Mouse (Mus musculus): ENCODE results near the gene Sh2b1.
A peak's percentile ranks its signal among the peaks of the same experiment; 100 is the strongest.

Sh2b1 gene

GRCm38 (mm10) chr7:126456382-126457266 is 18.6 kb downstream of the Sh2b1 start:
- no peak for DNase-seq (ENCODE audit: low read depth, low spot score)

- DNase-seq (ENCODE audit: low read depth, low spot score) = no peak
These were observed 20.0 kb downstream of the Sh2b1 start for GRCm38 (mm10) chr7:126455242-126455641.

DNA sequence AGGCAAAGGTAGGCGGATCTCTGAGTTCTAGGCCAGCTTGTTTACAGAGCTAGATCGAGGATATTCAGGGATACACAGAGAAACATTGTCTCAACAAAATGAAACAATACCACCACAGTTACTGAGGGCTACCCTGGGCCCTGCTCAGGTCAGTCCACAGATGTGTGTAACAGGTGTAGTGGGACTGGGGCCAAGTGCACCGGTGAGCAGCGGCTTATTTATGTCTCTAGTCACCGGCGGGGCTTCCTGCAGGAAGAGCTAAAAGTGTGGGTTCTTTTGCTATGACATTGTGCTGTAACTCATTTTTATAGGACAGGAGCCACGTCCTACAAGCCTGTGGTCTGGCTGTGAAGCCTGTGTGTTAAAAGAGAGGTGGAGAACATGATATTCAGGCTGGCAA is 21.4 kb downstream of the Sh2b1 start:
- DNase-seq (ENCODE audit: low read depth, low spot score) = peak; percentile 48

DNA sequence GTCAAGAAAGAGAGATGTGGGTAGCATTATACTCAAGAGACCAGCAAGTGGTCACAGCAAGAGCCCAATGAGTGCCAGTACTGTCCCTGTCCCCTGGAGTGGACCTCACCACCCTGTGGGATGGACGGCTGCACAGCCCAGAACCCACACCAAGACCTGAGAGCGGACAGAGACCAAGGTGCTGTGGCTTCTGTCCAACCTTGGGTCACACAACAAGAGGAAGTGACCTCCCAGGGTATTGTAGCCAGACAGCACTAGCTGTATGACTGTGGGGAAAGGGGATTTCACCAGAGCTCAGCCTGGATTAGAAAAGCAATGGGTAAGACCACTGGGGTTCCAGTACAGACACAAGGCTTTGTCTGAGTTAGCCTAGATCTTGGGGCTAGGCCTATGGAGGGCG is 23.0 kb downstream of the Sh2b1 start:
- no peak for DNase-seq (ENCODE audit: low read depth, low spot score)

DNA sequence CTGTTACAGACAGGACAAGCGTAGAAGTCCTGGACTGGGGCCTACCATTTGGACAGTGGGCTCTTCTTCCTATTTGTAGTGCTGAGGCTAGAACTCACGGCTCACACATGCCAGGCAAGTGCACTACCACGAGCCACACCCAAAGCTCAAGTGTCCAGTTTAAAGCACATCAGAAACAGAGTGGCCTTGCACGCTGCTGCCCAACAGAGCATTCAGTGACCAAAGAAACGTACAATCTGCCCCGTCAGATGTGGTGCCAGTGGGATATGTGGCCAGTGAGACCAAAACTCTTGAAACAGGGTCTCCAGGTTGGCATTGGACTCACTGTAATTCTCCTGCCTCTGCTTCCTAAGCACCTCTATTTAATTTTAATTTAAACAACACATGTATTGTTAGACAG is 24.6 kb downstream of the Sh2b1 start:
- DNase-seq (ENCODE audit: low read depth, low spot score) = no peak

DNA sequence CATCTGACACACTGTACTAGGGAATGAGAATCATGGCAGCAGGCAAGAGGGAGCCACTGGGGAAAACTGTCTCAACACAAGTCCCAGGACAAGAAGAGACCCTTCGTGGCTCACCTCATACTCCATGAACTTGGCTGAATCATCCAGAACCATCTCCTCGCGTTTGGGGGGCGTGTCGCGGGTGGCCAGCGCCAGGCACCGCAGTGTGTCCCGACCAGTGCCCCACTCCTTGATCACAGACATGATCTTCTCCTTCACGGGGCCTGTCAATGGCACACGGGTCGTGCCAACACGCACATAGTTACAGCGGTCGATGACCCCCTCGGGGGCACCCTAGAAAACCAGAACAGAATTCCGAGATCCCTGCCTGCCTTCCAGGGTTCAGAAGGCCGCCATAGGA is 25.2 kb downstream of the Sh2b1 start:
- DNase-seq (ENCODE audit: low read depth, low spot score) = no peak

GRCm38 (mm10) chr7:126448481-126448880 is 26.7 kb downstream of the Sh2b1 start:
- no peak for DNase-seq (ENCODE audit: low read depth, low spot score)

- no peak for DNase-seq (ENCODE audit: low read depth, low spot score)
These were observed 29.0 kb downstream of the Sh2b1 start for GRCm38 (mm10) chr7:126446217-126446616.

DNA sequence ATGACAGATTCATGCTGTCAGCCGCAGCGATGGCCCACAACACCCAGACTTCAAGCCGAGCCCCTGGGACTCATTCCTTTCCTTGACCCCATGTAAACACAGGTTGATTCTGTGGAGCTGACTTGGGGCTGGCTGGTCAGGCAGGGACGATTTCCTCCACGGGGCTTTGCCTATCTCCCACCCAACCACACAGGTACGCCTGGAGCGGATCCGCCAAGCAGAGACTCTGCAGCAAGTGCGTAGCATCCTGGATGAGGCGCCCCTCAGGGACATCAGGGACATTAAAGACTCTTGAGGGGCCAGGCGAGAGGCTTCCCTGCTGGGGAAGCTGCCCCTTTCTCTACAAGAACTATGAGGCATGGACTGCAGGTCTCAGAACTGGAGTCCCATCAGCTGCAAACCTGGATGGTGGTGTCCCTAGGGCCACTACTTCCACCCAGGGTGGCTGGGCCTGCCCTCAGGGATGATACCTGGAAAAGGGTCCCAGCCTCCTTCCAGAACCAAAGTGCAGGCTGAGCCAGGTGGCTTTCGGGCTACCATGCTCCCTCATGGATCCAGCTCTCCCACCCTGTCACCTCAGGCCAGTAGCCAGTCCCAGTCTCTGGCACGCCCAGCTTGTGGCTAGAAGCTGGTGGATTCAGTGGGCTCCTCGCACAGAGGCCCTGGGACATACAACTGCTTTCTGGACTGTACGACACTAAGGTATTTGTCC is 30.0 kb downstream of the Sh2b1 start:
- no peak for DNase-seq (ENCODE audit: low read depth, low spot score)

DNA sequence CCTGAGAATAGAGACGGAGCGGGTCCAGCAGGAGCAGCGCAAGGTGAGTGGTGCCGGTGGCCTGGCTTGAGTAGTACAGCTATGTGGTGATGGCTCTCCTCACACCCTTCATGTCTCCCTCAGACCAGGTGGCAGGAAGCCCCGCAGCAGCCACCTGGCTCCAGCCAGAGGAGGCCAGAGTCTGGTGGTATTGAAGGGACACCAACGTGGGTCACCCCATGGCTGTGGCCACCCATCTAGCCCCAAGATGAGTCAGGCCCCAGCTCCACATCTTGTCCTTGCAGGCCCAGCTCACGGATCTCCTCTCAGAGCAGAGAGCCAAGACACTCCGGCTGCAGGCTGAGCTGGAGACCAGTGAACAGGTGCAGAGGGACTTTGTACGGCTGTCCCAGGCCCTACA is 30.7 kb downstream of the Sh2b1 start:
- no peak for DNase-seq (ENCODE audit: low read depth, low spot score)

DNA sequence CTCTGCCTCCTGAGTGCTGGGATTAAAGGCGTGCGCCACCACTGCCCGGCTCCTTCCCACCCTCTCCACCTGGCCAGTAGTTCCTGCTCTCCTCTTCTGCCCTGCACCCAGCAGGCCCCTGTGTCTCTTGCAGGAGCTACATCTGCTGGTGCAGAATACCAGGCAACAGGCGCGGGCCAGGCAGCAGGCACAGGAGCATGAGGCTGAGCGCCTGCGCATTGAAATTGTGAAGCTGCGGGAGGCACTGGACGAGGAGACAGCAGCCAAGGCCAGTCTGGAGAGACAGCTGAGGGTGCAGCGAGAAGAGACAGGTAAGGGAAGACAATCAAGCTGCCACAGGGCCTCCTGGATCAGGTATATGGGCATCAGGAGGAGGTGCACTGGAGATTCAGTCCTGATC is 31.2 kb downstream of the Sh2b1 start:
- DNase-seq (ENCODE audit: low read depth, low spot score) = no peak

GRCm38 (mm10) chr7:126440134-126440533 is 35.1 kb downstream of the Sh2b1 start:
- DNase-seq (ENCODE audit: low read depth, low spot score) = no peak

GRCm38 (mm10) chr7:126436851-126437250 is 38.4 kb downstream of the Sh2b1 start:
- peak; percentile 73 for DNase-seq (ENCODE audit: low read depth, low spot score)

GRCm38 (mm10) chr7:126435801-126436200 is 39.4 kb downstream of the Sh2b1 start:
- DNase-seq (ENCODE audit: low read depth, low spot score) = no peak

DNA sequence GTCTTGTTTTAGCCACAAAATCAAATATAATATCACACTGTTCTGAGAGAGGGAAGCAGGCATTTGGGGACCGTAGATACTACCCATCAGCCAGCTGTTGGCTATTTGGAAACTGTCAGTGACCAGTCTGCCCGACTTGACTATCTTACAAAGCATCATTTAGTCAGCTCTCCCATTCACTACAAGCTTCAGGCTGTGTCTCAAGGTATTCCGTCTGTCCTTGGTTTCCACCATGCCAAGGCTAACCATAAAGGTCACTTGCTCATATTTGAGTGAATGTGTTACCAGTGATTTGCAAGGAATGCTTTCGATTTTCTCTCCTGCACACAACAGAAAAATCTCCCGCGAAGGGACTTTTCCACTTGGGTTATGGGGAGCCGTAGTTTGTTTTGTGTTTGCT is 40.5 kb downstream of the Sh2b1 start:
- DNase-seq (ENCODE audit: low read depth, low spot score) = no peak

GRCm38 (mm10) chr7:126430167-126430566 is 45.1 kb downstream of the Sh2b1 start:
- DNase-seq (ENCODE audit: low read depth, low spot score) = no peak

DNA sequence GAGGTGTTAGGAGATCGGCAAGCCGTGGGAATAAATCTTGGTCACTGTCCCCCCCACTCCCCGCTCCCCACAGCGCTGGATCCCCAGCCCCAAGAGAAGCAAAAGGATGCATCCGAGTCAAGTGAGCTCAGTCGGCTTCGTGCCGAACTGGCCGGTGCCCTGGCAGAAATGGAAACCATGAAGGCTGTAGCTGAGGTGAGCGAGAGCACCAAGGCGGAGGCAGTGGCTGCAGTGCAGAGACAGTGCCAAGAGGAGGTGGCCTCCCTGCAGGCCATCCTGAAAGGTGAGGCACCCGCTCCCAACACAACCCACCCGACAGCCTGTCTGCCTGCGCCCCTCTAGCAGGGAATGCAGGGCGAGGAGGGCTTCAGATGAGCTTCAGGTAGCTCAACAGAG is 45.7 kb downstream of the Sh2b1 start:
- no peak for DNase-seq (ENCODE audit: low read depth, low spot score)

GRCm38 (mm10) chr7:126428631-126429502 is 46.4 kb downstream of the Sh2b1 start, which contains the start of gene Rabep2:
Gene Rabep2, plus strand, starts transcription at chr7:126428759.
- peak; percentile 95 for DNase-seq (ENCODE audit: low read depth, low spot score)

GRCm38 (mm10) chr7:126428154-126428553 is 47.1 kb downstream of the Sh2b1 start:
- no peak for DNase-seq (ENCODE audit: low read depth, low spot score)

GRCm38 (mm10) chr7:126427323-126427860 is 47.8 kb downstream of the Sh2b1 start:
- DNase-seq (ENCODE audit: low read depth, low spot score) = no peak

GRCm38 (mm10) chr7:126424161-126424560 is 51.1 kb downstream of the Sh2b1 start:
- peak; percentile 76 for DNase-seq (ENCODE audit: low read depth, low spot score)

DNA sequence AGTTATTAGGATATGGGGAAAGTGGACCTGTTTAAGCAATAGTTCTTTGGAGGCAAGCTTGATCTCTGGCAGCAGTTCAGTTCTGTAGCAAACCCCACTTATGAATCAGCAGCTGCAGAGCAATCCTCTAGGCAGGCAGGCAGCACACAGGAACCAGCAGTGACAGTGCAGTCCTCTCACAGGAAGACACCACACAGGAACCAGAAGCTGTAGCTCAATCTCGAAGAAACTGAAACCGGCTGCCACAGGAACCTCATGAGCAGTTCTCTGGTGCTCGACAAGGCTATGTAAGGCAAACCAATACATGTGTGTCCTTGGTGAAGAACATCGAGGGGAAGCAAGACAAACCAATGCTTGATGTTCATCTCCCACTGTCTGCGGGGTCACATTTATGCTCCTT is 53.5 kb downstream of the Sh2b1 start:
- DNase-seq (ENCODE audit: low read depth, low spot score) = peak; percentile 82

All from A20 (cell line).